Mouse (Mus musculus): ENCODE measurements around the gene Frmd3. TPM values are rescaled to one million over a fixed set of nuclear protein-coding genes. Genes with fewer than 3 reads are reported as not detected.

The Frmd3 gene
- polyA plus RNA-seq (2015; fragmentation: Nextera tagmentation; extraction: Ambion mirVana): 0.05 and 0.07 TPM in 2 replicates

- no peak for ATAC-seq (ENCODE audit: low read depth)
- 1% methylated on average over 56 of the region's 56 CpGs for WGBS (ENCODE audit: insufficient replicate concordance)
- Histone ChIP-seq H3K36me3 (ENCODE audit: control insufficient read depth, insufficient read depth) (no peaks in the 10 kb centered on the region), H3K4me2 (ENCODE audit: low read depth, low read length) (peak within 1 kb of the TSS; percentile 24; the same call in 1 of the 2 replicates), H3K27me3 (ENCODE audit: control insufficient read depth, insufficient read depth, low read depth, low read length) (no peaks in the 10 kb centered on the region; the same call in none of the 2 replicates), H3K27ac (ENCODE audit: low read length) (no peak within 1 kb of the TSS), H3K4me1 (ENCODE audit: control insufficient read depth, low read depth, low read length) (no peaks in the 10 kb centered on the region), H3K9me3 (replicated peaks; ENCODE audit: control insufficient read depth, low read length) (no peaks in the 10 kb centered on the region), H3K9ac (ENCODE audit: low read depth, low read length) (no peak within 1 kb of the TSS), H3K4me3 (ENCODE audit: low read depth, low read length) (peak within 1 kb of the TSS; percentile 30)
These were observed at the start of gene Frmd3 for GRCm38 (mm10) chr4:74013211-74014047. TSS of gene Frmd3 (plus strand) at chr4:74013442.

GRCm38 (mm10) chr4:73980454-73980853 is 32.8 kb upstream of the Frmd3 start:
- H3K4me3 ChIP-seq (ENCODE audit: low read depth, low read length): no peak overlapping the region
- no peaks in the 10 kb centered on the region for H3K36me3 ChIP-seq (ENCODE audit: control insufficient read depth, insufficient read depth)
- no peaks in the 10 kb centered on the region for H3K9me3 ChIP-seq (replicated peaks; ENCODE audit: control insufficient read depth, low read length)
- no peak for ATAC-seq (ENCODE audit: low read depth)
- no peak overlapping the region for H3K27ac ChIP-seq (ENCODE audit: low read length)
- no peak overlapping the region for H3K4me2 ChIP-seq (ENCODE audit: low read depth, low read length)
- H3K4me1 ChIP-seq (ENCODE audit: control insufficient read depth, low read depth, low read length): no peaks in the 10 kb centered on the region
- H3K9ac ChIP-seq (ENCODE audit: low read depth, low read length): no peak overlapping the region
- H3K27me3 ChIP-seq (ENCODE audit: control insufficient read depth, insufficient read depth, low read depth, low read length): no peaks in the 10 kb centered on the region
- WGBS (ENCODE audit: insufficient replicate concordance): 54% methylated on average over 3 of the region's 3 CpGs

- no peak overlapping the region for H3K9ac ChIP-seq (ENCODE audit: low read depth, low read length)
- H3K4me3 ChIP-seq (ENCODE audit: low read depth, low read length): no peak overlapping the region
- no peak overlapping the region for H3K27ac ChIP-seq (ENCODE audit: low read length)
- no peaks in the 10 kb centered on the region; the same call in none of the 2 replicates for H3K27me3 ChIP-seq (ENCODE audit: control insufficient read depth, insufficient read depth, low read depth, low read length)
- ATAC-seq (ENCODE audit: low read depth): no peak
- H3K9me3 ChIP-seq (replicated peaks; ENCODE audit: control insufficient read depth, low read length): no peaks in the 10 kb centered on the region
- H3K4me1 ChIP-seq (ENCODE audit: control insufficient read depth, low read depth, low read length): no peaks in the 10 kb centered on the region
- H3K36me3 ChIP-seq (ENCODE audit: control insufficient read depth, insufficient read depth): no peaks in the 10 kb centered on the region
- H3K4me2 ChIP-seq (ENCODE audit: low read depth, low read length): no peak overlapping the region
- WGBS (ENCODE audit: insufficient replicate concordance): 41% methylated on average over 3 of the region's 3 CpGs
These were observed 965 bp upstream of the Frmd3 start for GRCm38 (mm10) chr4:74012277-74012676.

- 26% methylated on average over 4 of the region's 4 CpGs for WGBS (ENCODE audit: insufficient replicate concordance)
- no peaks in the 10 kb centered on the region; the same call in none of the 2 replicates for H3K27me3 ChIP-seq (ENCODE audit: control insufficient read depth, insufficient read depth, low read depth, low read length)
- no peaks in the 10 kb centered on the region for H3K36me3 ChIP-seq (ENCODE audit: control insufficient read depth, insufficient read depth)
- no peak overlapping the region for H3K9ac ChIP-seq (ENCODE audit: low read depth, low read length)
- no peak for ATAC-seq (ENCODE audit: low read depth)
- no peaks in the 10 kb centered on the region for H3K9me3 ChIP-seq (replicated peaks; ENCODE audit: control insufficient read depth, low read length)
- H3K4me3 ChIP-seq (ENCODE audit: low read depth, low read length): no peak overlapping the region
- no peaks in the 10 kb centered on the region for H3K4me1 ChIP-seq (ENCODE audit: control insufficient read depth, low read depth, low read length)
- H3K4me2 ChIP-seq (ENCODE audit: low read depth, low read length): no peak overlapping the region
- H3K27ac ChIP-seq (ENCODE audit: low read length): no peak overlapping the region
These were observed 542 bp upstream of the Frmd3 start for GRCm38 (mm10) chr4:74012700-74013099.

- WGBS (ENCODE audit: insufficient replicate concordance): 8% methylated on average over 11 of the region's 11 CpGs
- no peaks in the 10 kb centered on the region for H3K9me3 ChIP-seq (replicated peaks; ENCODE audit: control insufficient read depth, low read length)
- no peak overlapping the region for H3K9ac ChIP-seq (ENCODE audit: low read depth, low read length)
- no peak overlapping the region for H3K27ac ChIP-seq (ENCODE audit: low read length)
- H3K27me3 ChIP-seq (ENCODE audit: control insufficient read depth, insufficient read depth, low read depth, low read length): no peaks in the 10 kb centered on the region; the same call in none of the 2 replicates
- no peaks in the 10 kb centered on the region for H3K36me3 ChIP-seq (ENCODE audit: control insufficient read depth, insufficient read depth)
- no peak for ATAC-seq (ENCODE audit: low read depth)
- no peak overlapping the region for H3K4me2 ChIP-seq (ENCODE audit: low read depth, low read length)
- no peaks in the 10 kb centered on the region for H3K4me1 ChIP-seq (ENCODE audit: control insufficient read depth, low read depth, low read length)
- no peak overlapping the region for H3K4me3 ChIP-seq (ENCODE audit: low read depth, low read length)
These were observed 832 bp downstream of the Frmd3 start for GRCm38 (mm10) chr4:74014048-74014500.

GRCm38 (mm10) chr4:74020084-74020483 is 6.8 kb downstream of the Frmd3 start:
- H3K27ac ChIP-seq (ENCODE audit: low read length): no peak overlapping the region
- H3K27me3 ChIP-seq (ENCODE audit: control insufficient read depth, insufficient read depth, low read depth, low read length): no peaks in the 10 kb centered on the region
- H3K9me3 ChIP-seq (replicated peaks; ENCODE audit: control insufficient read depth, low read length): no peaks in the 10 kb centered on the region; the same call in 1 of the 2 replicates
- no peaks in the 10 kb centered on the region for H3K4me1 ChIP-seq (ENCODE audit: control insufficient read depth, low read depth, low read length)
- H3K4me3 ChIP-seq (ENCODE audit: low read depth, low read length): no peak overlapping the region
- H3K9ac ChIP-seq (ENCODE audit: low read depth, low read length): no peak overlapping the region
- H3K4me2 ChIP-seq (ENCODE audit: low read depth, low read length): no peak overlapping the region
- no peaks in the 10 kb centered on the region for H3K36me3 ChIP-seq (ENCODE audit: control insufficient read depth, insufficient read depth)
- 37% methylated on average over 2 of the region's 2 CpGs for WGBS (ENCODE audit: insufficient replicate concordance)
- no peak for ATAC-seq (ENCODE audit: low read depth)

- H3K4me3 ChIP-seq (ENCODE audit: low read depth, low read length): no peak overlapping the region
- no peaks in the 10 kb centered on the region for H3K4me1 ChIP-seq (ENCODE audit: control insufficient read depth, low read depth, low read length)
- H3K36me3 ChIP-seq (ENCODE audit: control insufficient read depth, insufficient read depth): no peaks in the 10 kb centered on the region
- H3K9me3 ChIP-seq (replicated peaks; ENCODE audit: control insufficient read depth, low read length): no peaks in the 10 kb centered on the region
- H3K4me2 ChIP-seq (ENCODE audit: low read depth, low read length): no peak overlapping the region
- no peaks in the 10 kb centered on the region for H3K27me3 ChIP-seq (ENCODE audit: control insufficient read depth, insufficient read depth, low read depth, low read length)
- no peak for ATAC-seq (ENCODE audit: low read depth)
- no peak overlapping the region for H3K9ac ChIP-seq (ENCODE audit: low read depth, low read length)
- no peak overlapping the region for H3K27ac ChIP-seq (ENCODE audit: low read length)
These were observed 30.0 kb downstream of the Frmd3 start for GRCm38 (mm10) chr4:74043226-74043625.

- Histone ChIP-seq H3K4me1 (ENCODE audit: control insufficient read depth, low read depth, low read length) (no peaks in the 10 kb centered on the region), H3K9me3 (replicated peaks; ENCODE audit: control insufficient read depth, low read length) (no peaks in the 10 kb centered on the region), H3K27ac (ENCODE audit: low read length) (no peak overlapping the region), H3K9ac (ENCODE audit: low read depth, low read length) (no peak overlapping the region), H3K4me2 (ENCODE audit: low read depth, low read length) (no peak overlapping the region), H3K36me3 (ENCODE audit: control insufficient read depth, insufficient read depth) (no peaks in the 10 kb centered on the region), H3K27me3 (ENCODE audit: control insufficient read depth, insufficient read depth, low read depth, low read length) (no peaks in the 10 kb centered on the region), H3K4me3 (ENCODE audit: low read depth, low read length) (no peak overlapping the region)
- WGBS (ENCODE audit: insufficient replicate concordance): 52% methylated on average over 1 of the region's 1 CpGs
- ATAC-seq (ENCODE audit: low read depth): no peak
These were observed 38.5 kb downstream of the Frmd3 start for GRCm38 (mm10) chr4:74051692-74052091.

GRCm38 (mm10) chr4:74076727-74077126 is 63.5 kb downstream of the Frmd3 start:
- no peak overlapping the region for H3K4me3 ChIP-seq (ENCODE audit: low read depth, low read length)
- no peaks in the 10 kb centered on the region for H3K4me1 ChIP-seq (ENCODE audit: control insufficient read depth, low read depth, low read length)
- H3K27me3 ChIP-seq (ENCODE audit: control insufficient read depth, insufficient read depth, low read depth, low read length): no peaks in the 10 kb centered on the region
- ATAC-seq (ENCODE audit: low read depth): no peak
- H3K9me3 ChIP-seq (replicated peaks; ENCODE audit: control insufficient read depth, low read length): no peaks in the 10 kb centered on the region
- H3K9ac ChIP-seq (ENCODE audit: low read depth, low read length): no peak overlapping the region
- WGBS (ENCODE audit: insufficient replicate concordance): 8% methylated on average over 2 of the region's 2 CpGs
- H3K27ac ChIP-seq (ENCODE audit: low read length): no peak overlapping the region
- H3K36me3 ChIP-seq (ENCODE audit: control insufficient read depth, insufficient read depth): no peaks in the 10 kb centered on the region
- H3K4me2 ChIP-seq (ENCODE audit: low read depth, low read length): no peak overlapping the region
